Mouse (Mus musculus) WW6 (cell line): ENCODE results near the gene Ifi35.
"Not testable (repeated sequence)": the region's sequence is repeated elsewhere in the genome, so short reads cannot be mapped to it uniquely, and the experiment has no call there.

Source experiments
- DNase-seq: peaks from one replicate; pipeline ENCODE4 v3.0.0-alpha.2; 2013; ENCODE audit warnings: low read depth, low spot score

The Ifi35 gene

GRCm38 (mm10) chr11:101448274-101448746 lies at the start of gene Ifi35:
Gene Ifi35 (plus strand): TSS chr11:101448407.
- no peak for DNase-seq

GRCm38 (mm10) chr11:101415306-101415705 lies 32.9 kb upstream of the Ifi35 start:
- no peak for DNase-seq

- DNase-seq: no peak
Observed at GRCm38 (mm10) chr11:101416433-101417100, 31.6 kb upstream of the Ifi35 start.

- no peak for DNase-seq
Observed at GRCm38 (mm10) chr11:101417101-101417855, 30.9 kb upstream of the Ifi35 start, which contains the start of gene Aarsd1. Gene Aarsd1 (minus strand): TSS chr11:101417615.

GRCm38 (mm10) chr11:101418991-101419390 lies 29.2 kb upstream of the Ifi35 start:
- DNase-seq: no peak

GRCm38 (mm10) chr11:101419610-101420009 lies 28.6 kb upstream of the Ifi35 start:
- no peak for DNase-seq

GRCm38 (mm10) chr11:101420148-101420547 lies 28.1 kb upstream of the Ifi35 start:
- DNase-seq: no peak

- DNase-seq: no peak
Observed at GRCm38 (mm10) chr11:101424105-101424851, 23.9 kb upstream of the Ifi35 start, which contains the start of gene Gm27029. Gene Gm27029 (minus strand): TSS chr11:101424796.

- peak; percentile 93 for DNase-seq
Observed at GRCm38 (mm10) chr11:101424925-101425813, 23.0 kb upstream of the Ifi35 start, which contains the start of the genes Rundc1 and Ptges3l. Gene Rundc1 (plus strand): TSS chr11:101425085. Gene Ptges3l (minus strand): TSS chr11:101425333.

GRCm38 (mm10) chr11:101426165-101426564 lies 22.0 kb upstream of the Ifi35 start:
- no peak for DNase-seq

- no peak for DNase-seq
Observed at GRCm38 (mm10) chr11:101431327-101431726, 16.9 kb upstream of the Ifi35 start.

GRCm38 (mm10) chr11:101433396-101433795 lies 14.8 kb upstream of the Ifi35 start:
- no peak for DNase-seq

- no peak for DNase-seq
Observed at GRCm38 (mm10) chr11:101435831-101436230, 12.4 kb upstream of the Ifi35 start.

GRCm38 (mm10) chr11:101436916-101437315 lies 11.3 kb upstream of the Ifi35 start:
- DNase-seq: no peak

GRCm38 (mm10) chr11:101438006-101438405 lies 10.2 kb upstream of the Ifi35 start:
- DNase-seq: not testable (repeated sequence)

GRCm38 (mm10) chr11:101441450-101442126 lies 6.6 kb upstream of the Ifi35 start:
- not testable (repeated sequence) for DNase-seq

GRCm38 (mm10) chr11:101442127-101442693 lies 6.0 kb upstream of the Ifi35 start, which contains the start of gene Rpl27:
Gene Rpl27 (plus strand): TSS chr11:101442298.
- DNase-seq: peak; percentile 100

- DNase-seq: no peak
Observed at GRCm38 (mm10) chr11:101442760-101443159, 5.4 kb upstream of the Ifi35 start.

GRCm38 (mm10) chr11:101446319-101446718 lies 1.9 kb upstream of the Ifi35 start:
- no peak for DNase-seq

- DNase-seq: not testable (repeated sequence)
Observed at GRCm38 (mm10) chr11:101446860-101447259, 1.3 kb upstream of the Ifi35 start.
